Mouse (Mus musculus) heart, adult 2 months (tissue): ENCODE data around the gene Gpr183. TPM values are rescaled to one million over a fixed set of nuclear protein-coding genes. Genes with fewer than 3 reads are reported as not detected.

Experiments
- DNase-seq, 2 experiments: peaks; one replicate each; pipeline ENCODE4 v3.0.0; 2021
- H3K27ac ChIP-seq: fragments of 200-600 bp; 2 replicates; pipeline ENCODE4 v1.8.1; 2022
- H3K27me3 ChIP-seq: fragments of 200-500 bp; 2 replicates; pipeline ENCODE4 v1.6.1; 2012; ENCODE audit warnings: mild to moderate bottlenecking, low read length, inconsistent platforms, mixed read lengths; ENCODE audit not compliant: control insufficient read depth, insufficient read depth
- H3K36me3 ChIP-seq: fragments of 200-500 bp; 2 replicates; pipeline ENCODE4 v1.6.1; 2012; ENCODE audit warnings: low read length, inconsistent platforms; ENCODE audit not compliant: control insufficient read depth, insufficient read depth
- H3K4me1 ChIP-seq: fragments of 200-500 bp; 2 replicates; pipeline ENCODE4 v1.6.1; 2011; ENCODE audit warnings: low read length; ENCODE audit not compliant: control insufficient read depth, insufficient read depth
- H3K4me3 ChIP-seq: fragments of 200-600 bp; 2 replicates; pipeline ENCODE4 v1.8.1; 2022
- H3K79me2 ChIP-seq: fragments of 200-500 bp; replicated peaks from 2 replicates; pipeline ENCODE4 v1.6.1; 2012; ENCODE audit warnings: mild to moderate bottlenecking, inconsistent platforms, low read length, moderate library complexity, mixed read lengths; ENCODE audit not compliant: control insufficient read depth, insufficient read depth
- H3K9ac ChIP-seq: fragments of 200-500 bp; 2 replicates; pipeline ENCODE4 v1.6.1; 2012; ENCODE audit warnings: low read depth, mild to moderate bottlenecking, control low read depth, inconsistent platforms, low read length, mixed read lengths
- CTCF ChIP-seq: fragments of 200-600 bp; IDR thresholded peaks from 2 replicates; pipeline ENCODE4 v1.8.1; 2022; ENCODE audit warnings: antibody characterized with exemption, mild to moderate bottlenecking, moderate library complexity
- EP300 ChIP-seq: fragments of 200-500 bp; IDR thresholded peaks from 2 replicates; pipeline ENCODE4 v1.6.1; 2011; ENCODE audit warnings: low read depth, low read length, control low read depth; ENCODE audit not compliant: insufficient read depth
- POLR2A ChIP-seq: fragments of 200-500 bp; IDR thresholded peaks from 2 replicates; pipeline ENCODE4 v1.6.1; 2011; ENCODE audit warnings: mild to moderate bottlenecking, low read depth, low read length, control low read depth; ENCODE audit not compliant: insufficient read depth
- WGBS: fragments of 180-500 bp; shearing (Covaris S2); methylation state at CpG from one replicate; pipeline ENCODE4 v1.1.7; 2018; 5-methylcytosine and 5-hydroxymethylcytosine counted together
- intact Hi-C: fragments of 180-260 bp; cut with DNase I; formaldehyde crosslinking; loops from one replicate; pipeline ENCODE4 v1.15.1; 2025
- polyA plus RNA-seq: library from polyadenylated mRNA; depleted of rRNA; stranded (reverse); fragments of >200 nt; gene quantifications from 2 replicates; pipeline ENCODE4 v1.2.3, GENCODE M21; 2012
- total RNA-seq, 2 experiments: library from RNA; stranded (reverse); gene quantifications; 2 replicates each; pipeline ENCODE4 v1.2.3; 2021

The Gpr183 gene
- total and polyA plus RNA-seq, 3 experiments, result 0.84 to 1.3 (median 1.1) TPM

- no peaks in the 10 kb centered on the region for H3K36me3 ChIP-seq
- WGBS, result 87% methylated on average over 6 of the region's 6 CpGs
- intact Hi-C loops, result no loop called here
- DNase-seq, result no peak
- H3K27ac ChIP-seq, result no peak overlapping the region
- no peak overlapping the region for H3K4me3 ChIP-seq
- H3K4me1 ChIP-seq, result no peaks in the 10 kb centered on the region
- no peaks in the 10 kb centered on the region for H3K79me2 ChIP-seq
- TF ChIP-seq EP300 (no peak), CTCF (no peak), POLR2A (no peak)
- no peak overlapping the region for H3K9ac ChIP-seq
- no peaks in the 10 kb centered on the region for H3K27me3 ChIP-seq
Measured at GRCm38 (mm10) chr14:121916311-121917094, 48.5 kb downstream of the Gpr183 start.

GRCm38 (mm10) chr14:121915621-121916020 is 49.4 kb downstream of the Gpr183 start, which contains the start of gene Gpr18:
Gpr18 (minus strand) TSS chr14:121915781.
- H3K4me1 ChIP-seq, result no peaks in the 10 kb centered on the region

GRCm38 (mm10) chr14:121915143-121915542 is 49.9 kb downstream of the Gpr183 start:
- Histone ChIP-seq H3K4me1 (no peaks in the 10 kb centered on the region), H3K27ac (no peak overlapping the region), H3K79me2 (no peaks in the 10 kb centered on the region), H3K27me3 (no peaks in the 10 kb centered on the region), H3K9ac (no peak overlapping the region), H3K4me3 (no peak overlapping the region), H3K36me3 (no peaks in the 10 kb centered on the region)
- WGBS, result 75% methylated on average over 5 of the region's 5 CpGs
- TF ChIP-seq CTCF (no peak), POLR2A (no peak), EP300 (no peak)
- intact Hi-C loops, result loop anchor here (2.0 kb wide), 1 partner anchor 22 kb away; no protein-coding TSS in a partner anchor
- DNase-seq, result no peak

More at GRCm38 (mm10) chr14:121915621-121916020, 49.4 kb downstream of the Gpr183 start, which contains the start of gene Gpr18:
- TF ChIP-seq POLR2A (no peak), EP300 (no peak), CTCF (no peak)
- WGBS, result 64% methylated on average over 8 of the region's 8 CpGs
- DNase-seq, result no peak
- H3K27me3 ChIP-seq, result no peaks in the 10 kb centered on the region
- H3K4me3 ChIP-seq, result no peak within 1 kb of the TSS
- intact Hi-C loops, result loop anchor here (2.0 kb wide), 1 partner anchor 23 kb away; no protein-coding TSS in a partner anchor
- no peak within 1 kb of the TSS for H3K9ac ChIP-seq
- H3K36me3 ChIP-seq, result no peaks in the 10 kb centered on the region
- no peak within 1 kb of the TSS for H3K27ac ChIP-seq
- no peaks in the 10 kb centered on the region for H3K79me2 ChIP-seq

- Histone ChIP-seq H3K79me2 (no peaks in the 10 kb centered on the region), H3K4me1 (no peaks in the 10 kb centered on the region), H3K9ac (no peak overlapping the region), H3K4me3 (no peak overlapping the region), H3K27me3 (no peaks in the 10 kb centered on the region), H3K36me3 (no peaks in the 10 kb centered on the region), H3K27ac (no peak overlapping the region)
- no peak for TF ChIP-seq POLR2A
- no peak for TF ChIP-seq CTCF
- intact Hi-C loops, result no loop called here
- WGBS, result 87% methylated on average over 7 of the region's 7 CpGs
- no peak for DNase-seq
Measured at GRCm38 (mm10) chr14:121912501-121912900, 52.5 kb downstream of the Gpr183 start.

- 92% methylated on average over 6 of the region's 6 CpGs for WGBS
Measured at GRCm38 (mm10) chr14:121909868-121910267, 55.1 kb downstream of the Gpr183 start.

More at GRCm38 (mm10) chr14:121909868-121910267, 55.1 kb downstream of the Gpr183 start:
- Histone ChIP-seq H3K79me2 (no peaks in the 10 kb centered on the region), H3K27ac (no peak overlapping the region), H3K36me3 (no peaks in the 10 kb centered on the region), H3K4me3 (no peak overlapping the region), H3K4me1 (no peaks in the 10 kb centered on the region; the same call in 1 of the 2 replicates), H3K9ac (no peak overlapping the region), H3K27me3 (no peaks in the 10 kb centered on the region)
- intact Hi-C loops, result no loop called here
- no peak for DNase-seq
- no peak for TF ChIP-seq EP300
- no peak for TF ChIP-seq POLR2A
- TF ChIP-seq CTCF, result no peak
